In the genomic region with DNA sequence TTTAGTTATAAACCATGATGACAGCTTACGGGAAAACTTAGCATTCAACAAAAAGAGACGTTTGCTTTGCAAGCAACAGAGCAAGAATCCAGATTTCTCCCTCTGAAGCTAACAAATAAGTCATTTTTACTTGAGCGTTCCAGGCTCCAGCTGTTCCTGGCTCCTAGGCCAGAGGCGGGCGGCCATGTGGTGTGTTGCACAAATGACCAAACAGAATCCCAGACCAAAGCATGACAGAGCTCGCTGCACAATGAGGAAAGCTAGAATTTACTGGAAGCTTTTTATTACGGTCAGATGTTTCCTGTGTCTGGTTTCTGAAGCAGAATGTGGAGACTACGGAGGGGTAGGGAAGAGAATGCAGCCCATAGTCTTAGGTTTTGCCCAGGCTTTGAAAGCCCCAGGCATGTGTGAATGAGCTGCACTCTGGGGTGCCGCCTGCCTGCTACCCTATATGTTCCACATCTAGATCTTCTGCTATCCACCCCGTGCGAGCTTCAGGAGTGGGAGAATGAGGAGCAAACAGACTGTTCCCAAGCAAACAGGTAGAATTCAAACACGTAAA, we compare ENCODE assay signal across 9 mouse cellular contexts.
DNase-seq lines count a peak whose midpoint lies in the region; ATAC-seq and TF ChIP-seq lines count a peak whose summit lies in the region.
"Had no signal": no experiment of that assay in that cellular context is flagged by ENCODE, and none has a peak within 500 bp of the region (broad histone marks: within the 10 kb centered on the region; RNA-seq: fewer than 3 reads in every experiment).

No protein-coding gene starts in this region.

- WGBS in embryonic facial prominence, embryonic 14.5 days, result 40% methylated on average over 12 of the region's 12 CpGs
- 57% methylated on average over 12 of the region's 12 CpGs for WGBS in intestine, postnatal 0 days

- TF ChIP-seq CTCF in layer of hippocampus, adult 2 months (conservative IDR thresholded peaks at IDR 0.05), result no peak
- TF ChIP-seq CTCF in intestine, postnatal 0 days (IDR thresholded peaks at IDR 0.05; ENCODE audit: low read depth), result no peak

- no peaks in the 10 kb centered on the region for H3K36me3 ChIP-seq in embryonic facial prominence, embryonic 14.5 days (ENCODE audit: control insufficient read depth, insufficient read depth, low read length)
- H3K36me3 ChIP-seq in intestine, postnatal 0 days (ENCODE audit: control insufficient read depth, insufficient read depth), result no peaks in the 10 kb centered on the region; the same call in 1 of the 2 replicates

- H3K9ac ChIP-seq in embryonic facial prominence, embryonic 14.5 days (ENCODE audit: low read depth, low read length), result no peak overlapping the region
- no peak overlapping the region for H3K9ac ChIP-seq in intestine, postnatal 0 days (ENCODE audit: low read depth, low read length)

- H3K4me2 ChIP-seq in embryonic facial prominence, embryonic 14.5 days (ENCODE audit: low read depth, low read length), result no peak overlapping the region
- H3K4me2 ChIP-seq in intestine, postnatal 0 days (replicated peaks; ENCODE audit: low read depth), result no peak overlapping the region

- no peaks in the 10 kb centered on the region for H3K27me3 ChIP-seq in embryonic facial prominence, embryonic 14.5 days (replicated peaks; ENCODE audit: control insufficient read depth, insufficient read depth, low read length)
- no peaks in the 10 kb centered on the region for H3K27me3 ChIP-seq in intestine, postnatal 0 days (replicated peaks; ENCODE audit: control insufficient read depth, insufficient read depth, low read length)

- no peaks in the 10 kb centered on the region for H3K9me3 ChIP-seq in embryonic facial prominence, embryonic 14.5 days (ENCODE audit: control insufficient read depth, low read length)
- H3K9me3 ChIP-seq in intestine, postnatal 0 days (ENCODE audit: control insufficient read depth), result no peaks in the 10 kb centered on the region

- no peak overlapping the region for H3K4me3 ChIP-seq in layer of hippocampus, adult 2 months
- no peak overlapping the region for H3K4me3 ChIP-seq in embryonic facial prominence, embryonic 14.5 days (ENCODE audit: low read depth, low read length)
- no peak overlapping the region for H3K4me3 ChIP-seq in intestine, postnatal 0 days (ENCODE audit: low read depth, low read length)
- H3K4me3 ChIP-seq: myocyte had no signal

- peak overlapping the region; percentile 75 for H3K27ac ChIP-seq in layer of hippocampus, adult 2 months
- peak overlapping the region; percentile 66 for H3K27ac ChIP-seq in embryonic facial prominence, embryonic 14.5 days (replicated peaks; ENCODE audit: low read depth, low read length)
- peak overlapping the region; percentile 15; the same call in 1 of the 2 replicates for H3K27ac ChIP-seq in intestine, postnatal 0 days (ENCODE audit: low read depth, low read length)

- no peak for DNase-seq in layer of hippocampus, adult 2 months (ENCODE audit: low spot score in 2 of 2)
- no peak for DNase-seq in layer of hippocampus, postnatal 36 days
- peak; percentile 79 for DNase-seq in embryonic facial prominence, embryonic 14.5 days (ENCODE audit: low spot score)
- DNase-seq in lung, postnatal 4 days, result peak; percentile 41 to 82
- no peak for DNase-seq in adrenal gland, adult 8-10 months
- DNase-seq in right cerebral cortex, postnatal 25 days, result no peak
- DNase-seq in cerebellum, adult 18-20 months, result no peak

- 0 out of 2 replicates have a peak, but pooled peaks have one; percentile 45 for ATAC-seq in embryonic facial prominence, embryonic 14.5 days (ENCODE audit: low read depth)
- no peak for ATAC-seq in intestine, postnatal 0 days

- peaks cover 30% of the 10 kb centered on the region for H3K4me1 ChIP-seq in embryonic facial prominence, embryonic 14.5 days (ENCODE audit: control insufficient read depth, insufficient read depth, low read length)
- 0 out of 2 replicates have a peak, but pooled peaks cover 2% of the 10 kb centered on the region for H3K4me1 ChIP-seq in intestine, postnatal 0 days (replicated peaks; ENCODE audit: control insufficient read depth, insufficient read depth, low read length)

Comparison
In these comparisons a context has a peak if more than half of its experiments do, and no peak if none do; other contexts are left out.
1. DNase-seq: peak in embryonic facial prominence, embryonic 14.5 days (single experiment) and lung, postnatal 4 days (2 of 2); none in layer of hippocampus, adult 2 months (0 of 2), layer of hippocampus, postnatal 36 days (0 of 2), adrenal gland, adult 8-10 months (single experiment), right cerebral cortex, postnatal 25 days (single experiment) and cerebellum, adult 18-20 months (0 of 2).
2. H3K27ac ChIP-seq: peak in every context shown above with its lines; median percentile 75 in layer of hippocampus, adult 2 months; 66 in embryonic facial prominence, embryonic 14.5 days; 15 in intestine, postnatal 0 days.